Mouse (Mus musculus) ES-E14 (cell line): ENCODE measurements at regions not wholly inside any gene's neighbourhood (a gene's known extent, or its start where the extent isn't known, plus 50 kb on each side); places are given as distances from the start of the nearest gene placed in this dataset.

Source experiments
- CHD2 ChIP-seq: IDR thresholded peaks from 2 replicates; pipeline ENCODE4 v1.6.1; 2014; ENCODE audit warnings: mild to moderate bottlenecking, low read depth, low read length, inconsistent platforms
- MAFK ChIP-seq: IDR thresholded peaks from 2 replicates; pipeline ENCODE4 v1.6.1; 2014; ENCODE audit warnings: mild to moderate bottlenecking, low read depth, low read length, inconsistent platforms; ENCODE audit not compliant: insufficient read depth
- ZNF384 ChIP-seq: IDR thresholded peaks from 2 replicates; pipeline ENCODE4 v1.6.1; 2012; ENCODE audit warnings: low read depth, low read length, inconsistent platforms

- TF ChIP-seq MAFK = no peak
- TF ChIP-seq ZNF384 = no peak
- TF ChIP-seq CHD2 = no peak
Observed at GRCm38 (mm10) chrX:17725780-17726220, 153.7 kb upstream of the Fundc1 start.
